Mouse (Mus musculus): ENCODE measurements around the gene Amph. TPM values are rescaled to one million over a fixed set of nuclear protein-coding genes. Genes with fewer than 3 reads are reported as not detected.

The Amph gene
- total and polyA plus RNA-seq, 2 experiments = 0.09 TPM; not detected in 1

- Histone ChIP-seq H3K36me3 (ENCODE audit: control insufficient read depth, insufficient read depth, low read length) (no peaks in the 10 kb centered on the region), H3K9ac (ENCODE audit: low read depth, low read length) (no peak overlapping the region), H3K4me1 (ENCODE audit: control insufficient read depth, insufficient read depth, low read length) (no peaks in the 10 kb centered on the region), H3K27ac (replicated peaks; ENCODE audit: insufficient read depth, low read depth, low read length) (no peak overlapping the region), H3K79me2 (ENCODE audit: control insufficient read depth, insufficient read depth, low read length) (no peaks in the 10 kb centered on the region), H3K4me3 (ENCODE audit: insufficient read depth, low read depth, low read length) (no peak overlapping the region), H3K27me3 (ENCODE audit: control insufficient read depth, insufficient read depth, low read length) (no peaks in the 10 kb centered on the region)
- WGBS = 70% methylated on average over 6 of the region's 6 CpGs
- DNase-seq (ENCODE audit: extremely low read depth, low read depth, low spot score) = no peak
- no peak for TF ChIP-seq CTCF (IDR thresholded peaks at IDR 0.05; ENCODE audit: low read depth, low read length)
- no peak for TF ChIP-seq POLR2A (IDR thresholded peaks at IDR 0.05; ENCODE audit: extremely low read depth, insufficient read depth, low read length)
Observed at GRCm38 (mm10) chr13:19027766-19028350, 79.9 kb downstream of the Amph start.

- WGBS = 92% methylated on average over 8 of the region's 8 CpGs
- H3K79me2 ChIP-seq (ENCODE audit: control insufficient read depth, insufficient read depth, low read length) = no peaks in the 10 kb centered on the region
- H3K27ac ChIP-seq (replicated peaks; ENCODE audit: insufficient read depth, low read depth, low read length) = no peak overlapping the region
- TF ChIP-seq CTCF (IDR thresholded peaks at IDR 0.05; ENCODE audit: low read depth, low read length) (no peak), POLR2A (IDR thresholded peaks at IDR 0.05; ENCODE audit: extremely low read depth, insufficient read depth, low read length) (no peak)
- no peak overlapping the region for H3K9ac ChIP-seq (ENCODE audit: low read depth, low read length)
- no peaks in the 10 kb centered on the region for H3K36me3 ChIP-seq (ENCODE audit: control insufficient read depth, insufficient read depth, low read length)
- H3K4me3 ChIP-seq (ENCODE audit: insufficient read depth, low read depth, low read length) = no peak overlapping the region
- no peaks in the 10 kb centered on the region for H3K27me3 ChIP-seq (ENCODE audit: control insufficient read depth, insufficient read depth, low read length)
- DNase-seq (ENCODE audit: extremely low read depth, low read depth, low spot score) = no peak
- H3K4me1 ChIP-seq (ENCODE audit: control insufficient read depth, insufficient read depth, low read length) = no peaks in the 10 kb centered on the region
Observed at GRCm38 (mm10) chr13:19031916-19032688, 84.1 kb downstream of the Amph start.

GRCm38 (mm10) chr13:19052090-19052489, 104.1 kb downstream of the Amph start:
- DNase-seq (ENCODE audit: extremely low read depth, low read depth, low spot score) = no peak
- Histone ChIP-seq H3K36me3 (ENCODE audit: control insufficient read depth, insufficient read depth, low read length) (no peaks in the 10 kb centered on the region), H3K79me2 (ENCODE audit: control insufficient read depth, insufficient read depth, low read length) (no peaks in the 10 kb centered on the region), H3K9ac (ENCODE audit: low read depth, low read length) (no peak overlapping the region), H3K27me3 (ENCODE audit: control insufficient read depth, insufficient read depth, low read length) (no peaks in the 10 kb centered on the region), H3K27ac (replicated peaks; ENCODE audit: insufficient read depth, low read depth, low read length) (no peak overlapping the region), H3K4me3 (ENCODE audit: insufficient read depth, low read depth, low read length) (no peak overlapping the region), H3K4me1 (ENCODE audit: control insufficient read depth, insufficient read depth, low read length) (no peaks in the 10 kb centered on the region)
- no peak for TF ChIP-seq CTCF (IDR thresholded peaks at IDR 0.05; ENCODE audit: low read depth, low read length)
- no peak for TF ChIP-seq POLR2A (IDR thresholded peaks at IDR 0.05; ENCODE audit: extremely low read depth, insufficient read depth, low read length)
- WGBS = 65% methylated on average over 1 of the region's 1 CpGs

- H3K9ac ChIP-seq (ENCODE audit: low read depth, low read length) = no peak overlapping the region
- no peak overlapping the region for H3K4me3 ChIP-seq (ENCODE audit: insufficient read depth, low read depth, low read length)
- H3K79me2 ChIP-seq (ENCODE audit: control insufficient read depth, insufficient read depth, low read length) = no peaks in the 10 kb centered on the region
- WGBS = 68% methylated on average over 2 of the region's 2 CpGs
- DNase-seq (ENCODE audit: extremely low read depth, low read depth, low spot score) = no peak
- no peaks in the 10 kb centered on the region for H3K4me1 ChIP-seq (ENCODE audit: control insufficient read depth, insufficient read depth, low read length)
- TF ChIP-seq POLR2A (IDR thresholded peaks at IDR 0.05; ENCODE audit: extremely low read depth, insufficient read depth, low read length) (no peak), CTCF (IDR thresholded peaks at IDR 0.05; ENCODE audit: low read depth, low read length) (no peak)
- H3K36me3 ChIP-seq (ENCODE audit: control insufficient read depth, insufficient read depth, low read length) = no peaks in the 10 kb centered on the region
- H3K27ac ChIP-seq (replicated peaks; ENCODE audit: insufficient read depth, low read depth, low read length) = no peak overlapping the region
- no peaks in the 10 kb centered on the region for H3K27me3 ChIP-seq (ENCODE audit: control insufficient read depth, insufficient read depth, low read length)
Observed at GRCm38 (mm10) chr13:19054504-19054903, 106.5 kb downstream of the Amph start.

GRCm38 (mm10) chr13:19072261-19072660, 124.3 kb downstream of the Amph start:
- no peaks in the 10 kb centered on the region for H3K36me3 ChIP-seq (ENCODE audit: control insufficient read depth, insufficient read depth, low read length)
- H3K27me3 ChIP-seq (ENCODE audit: control insufficient read depth, insufficient read depth, low read length) = no peaks in the 10 kb centered on the region
- no peaks in the 10 kb centered on the region for H3K79me2 ChIP-seq (ENCODE audit: control insufficient read depth, insufficient read depth, low read length)
- H3K9ac ChIP-seq (ENCODE audit: low read depth, low read length) = no peak overlapping the region
- H3K4me3 ChIP-seq (ENCODE audit: insufficient read depth, low read depth, low read length) = no peak overlapping the region
- TF ChIP-seq POLR2A (IDR thresholded peaks at IDR 0.05; ENCODE audit: extremely low read depth, insufficient read depth, low read length) (no peak), CTCF (IDR thresholded peaks at IDR 0.05; ENCODE audit: low read depth, low read length) (no peak)
- DNase-seq (ENCODE audit: extremely low read depth, low read depth, low spot score) = no peak
- H3K27ac ChIP-seq (replicated peaks; ENCODE audit: insufficient read depth, low read depth, low read length) = no peak overlapping the region
- no peaks in the 10 kb centered on the region for H3K4me1 ChIP-seq (ENCODE audit: control insufficient read depth, insufficient read depth, low read length)

- Histone ChIP-seq H3K4me3 (ENCODE audit: insufficient read depth, low read depth, low read length) (no peak overlapping the region), H3K27ac (replicated peaks; ENCODE audit: insufficient read depth, low read depth, low read length) (no peak overlapping the region), H3K79me2 (ENCODE audit: control insufficient read depth, insufficient read depth, low read length) (no peaks in the 10 kb centered on the region), H3K4me1 (ENCODE audit: control insufficient read depth, insufficient read depth, low read length) (no peaks in the 10 kb centered on the region), H3K27me3 (ENCODE audit: control insufficient read depth, insufficient read depth, low read length) (no peaks in the 10 kb centered on the region), H3K9ac (ENCODE audit: low read depth, low read length) (no peak overlapping the region), H3K36me3 (ENCODE audit: control insufficient read depth, insufficient read depth, low read length) (no peaks in the 10 kb centered on the region)
- TF ChIP-seq POLR2A (IDR thresholded peaks at IDR 0.05; ENCODE audit: extremely low read depth, insufficient read depth, low read length) (no peak), CTCF (IDR thresholded peaks at IDR 0.05; ENCODE audit: low read depth, low read length) (no peak)
- WGBS = 96% methylated on average over 2 of the region's 2 CpGs
- DNase-seq (ENCODE audit: extremely low read depth, low read depth, low spot score) = no peak
Observed at GRCm38 (mm10) chr13:19077427-19077826, 129.4 kb downstream of the Amph start.
